Mouse (Mus musculus) limb, embryonic 11.5 days (tissue): ENCODE data around the gene Ndel1. TPM values are rescaled to one million over a fixed set of nuclear protein-coding genes. Genes with fewer than 3 reads are reported as not detected.
A peak's percentile ranks its signal among the peaks of the same experiment; 100 is the strongest.

Source experiments
- ATAC-seq: fragments of 200-750 bp; cut with Nextera tagmentation; 2 replicates; pipeline ENCODE4 v1.8.0; 2017; ENCODE audit warnings: low read depth; ENCODE audit not compliant: insufficient number of reproducible peaks, low FRiP score, low TSS enrichment
- DNase-seq: peaks from one replicate; pipeline ENCODE4 v3.0.0-alpha.2; 2015; ENCODE audit warnings: low spot score
- H3K27ac ChIP-seq: fragments of 300-500 bp; sonication (generic); replicated peaks from 2 replicates; pipeline ENCODE4 v1.5.1; 2014; ENCODE audit warnings: low read depth, mild to moderate bottlenecking, low read length
- H3K27me3 ChIP-seq: fragments of 300-500 bp; sonication (generic); 2 replicates; pipeline ENCODE4 v1.6.1; 2014; ENCODE audit warnings: mild to moderate bottlenecking, low read length, mixed read lengths; ENCODE audit not compliant: control insufficient read depth, insufficient read depth
- H3K36me3 ChIP-seq: fragments of 300-500 bp; sonication (generic); 2 replicates; pipeline ENCODE4 v1.6.1; 2014; ENCODE audit warnings: mild to moderate bottlenecking, low read length, moderate library complexity, mixed read lengths; ENCODE audit not compliant: control insufficient read depth, insufficient read depth
- H3K4me1 ChIP-seq: fragments of 300-500 bp; sonication (generic); 2 replicates; pipeline ENCODE4 v1.6.1; 2014; ENCODE audit warnings: low read length, mixed read lengths; ENCODE audit not compliant: control insufficient read depth, insufficient read depth
- H3K4me2 ChIP-seq: fragments of 300-500 bp; sonication (generic); 2 replicates; pipeline ENCODE4 v1.6.1; 2014; ENCODE audit warnings: low read depth, mild to moderate bottlenecking, moderate library complexity; ENCODE audit not compliant: severe bottlenecking
- H3K4me3 ChIP-seq: fragments of 300-500 bp; sonication (generic); 2 replicates; pipeline ENCODE4 v1.5.1; 2014; ENCODE audit warnings: low read depth, low read length
- H3K9ac ChIP-seq: fragments of 300-500 bp; sonication (generic); 2 replicates; pipeline ENCODE4 v1.6.1; 2014; ENCODE audit warnings: mild to moderate bottlenecking, low read length
- H3K9me3 ChIP-seq: fragments of 300-500 bp; sonication (generic); 2 replicates; pipeline ENCODE4 v1.6.1; 2016; ENCODE audit warnings: low read length; ENCODE audit not compliant: control insufficient read depth
- WGBS: fragments of 180-500 bp; shearing (Covaris S2); extraction: QIAGEN DNeasy Blood & Tissue Kit; methylation state at CpG from one replicate; pipeline ENCODE4 v1.1.7; 2014; 5-methylcytosine and 5-hydroxymethylcytosine counted together
- polyA plus RNA-seq: library from polyadenylated mRNA; unstranded; fragments of >200 nt; fragmentation: Nextera tagmentation; extraction: Ambion mirVana; gene quantifications from 2 replicates; pipeline ENCODE4 v1.2.1, GENCODE M21; 2014

Ndel1 gene
- polyA plus RNA-seq, 1 experiment from 2014 or later, result 53.2 TPM

- peaks cover 4% of the 10 kb centered on the region for H3K4me1 ChIP-seq
- 85% methylated on average over 6 of the region's 6 CpGs for WGBS
- DNase-seq (no peak), ATAC-seq (no peak)
- no peaks in the 10 kb centered on the region for H3K9me3 ChIP-seq
- H3K9ac ChIP-seq, result no peak overlapping the region
- H3K4me2 ChIP-seq, result no peak overlapping the region
- no peak overlapping the region for H3K27ac ChIP-seq
- peaks cover 9% of the 10 kb centered on the region for H3K36me3 ChIP-seq
- no peak overlapping the region for H3K4me3 ChIP-seq
- no peaks in the 10 kb centered on the region for H3K27me3 ChIP-seq
Observed at GRCm38 (mm10) chr11:68898790-68899189, 27.1 kb upstream of the Ndel1 start.

GRCm38 (mm10) chr11:68897838-68898237 is 26.2 kb upstream of the Ndel1 start:
- H3K9me3 ChIP-seq, result no peaks in the 10 kb centered on the region
- no peak overlapping the region for H3K4me2 ChIP-seq
- H3K36me3 ChIP-seq, result peaks cover 2% of the 10 kb centered on the region; the same call in 1 of the 2 replicates
- no peak overlapping the region for H3K9ac ChIP-seq
- ATAC-seq (no peak), DNase-seq (no peak)
- 71% methylated on average over 6 of the region's 6 CpGs for whole genome bisulfite sequencing
- peaks cover 3% of the 10 kb centered on the region for H3K4me1 ChIP-seq
- no peaks in the 10 kb centered on the region for H3K27me3 ChIP-seq
- H3K27ac ChIP-seq, result no peak overlapping the region
- H3K4me3 ChIP-seq, result no peak overlapping the region

DNA sequence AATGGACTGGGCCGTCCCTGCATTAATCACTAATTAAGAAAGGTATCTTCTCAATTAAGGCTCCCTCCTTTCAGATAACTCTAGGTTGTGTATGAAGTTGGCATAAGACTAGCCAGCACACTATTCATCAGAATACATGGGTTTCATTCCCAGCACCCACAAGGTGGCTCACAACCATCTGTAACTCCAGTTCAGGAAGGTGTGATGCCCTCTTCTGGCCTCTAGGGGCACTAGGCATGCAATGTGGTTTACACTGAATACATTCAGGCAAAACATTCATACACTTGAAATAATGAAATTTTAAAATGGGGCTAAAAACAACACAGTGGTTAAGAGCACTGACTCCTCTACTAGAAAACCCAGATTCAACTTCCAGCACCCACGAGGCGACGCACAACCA is 25.5 kb upstream of the Ndel1 start:
- no peak overlapping the region for H3K27ac ChIP-seq
- H3K36me3 ChIP-seq, result no peaks in the 10 kb centered on the region
- WGBS, result 50% methylated on average over 4 of the region's 4 CpGs
- ATAC-seq, result no peak
- no peak overlapping the region for H3K9ac ChIP-seq
- H3K4me1 ChIP-seq, result no peaks in the 10 kb centered on the region
- no peak overlapping the region for H3K4me3 ChIP-seq
- no peaks in the 10 kb centered on the region for H3K9me3 ChIP-seq
- H3K27me3 ChIP-seq, result no peaks in the 10 kb centered on the region
- H3K4me2 ChIP-seq, result no peak overlapping the region
- DNase-seq, result no peak

- no peaks in the 10 kb centered on the region for H3K27me3 ChIP-seq
- H3K9me3 ChIP-seq, result no peaks in the 10 kb centered on the region
- DNase-seq (no peak), ATAC-seq (no peak)
- no peaks in the 10 kb centered on the region for H3K36me3 ChIP-seq
- 95% methylated on average over 5 of the region's 5 CpGs for WGBS
- no peak overlapping the region for H3K4me3 ChIP-seq
- no peak overlapping the region for H3K27ac ChIP-seq
- no peak overlapping the region for H3K9ac ChIP-seq
- H3K4me2 ChIP-seq, result no peak overlapping the region
- H3K4me1 ChIP-seq, result no peaks in the 10 kb centered on the region
Observed at GRCm38 (mm10) chr11:68896247-68896646, 24.6 kb upstream of the Ndel1 start.

GRCm38 (mm10) chr11:68893911-68894464 is 22.3 kb upstream of the Ndel1 start:
- Histone ChIP-seq H3K4me3 (no peak overlapping the region), H3K36me3 (no peaks in the 10 kb centered on the region), H3K4me2 (no peak overlapping the region), H3K9me3 (no peaks in the 10 kb centered on the region), H3K4me1 (no peaks in the 10 kb centered on the region), H3K27ac (no peak overlapping the region), H3K9ac (no peak overlapping the region; the same call in 1 of the 2 replicates), H3K27me3 (no peaks in the 10 kb centered on the region)
- WGBS, result 74% methylated on average over 12 of the region's 12 CpGs
- DNase-seq (no peak), ATAC-seq (no peak)

GRCm38 (mm10) chr11:68892233-68892832 is 20.7 kb upstream of the Ndel1 start:
- Histone ChIP-seq H3K4me3 (no peak overlapping the region), H3K9ac (peak overlapping the region; percentile 12; the same call in 1 of the 2 replicates)
- no peak for ATAC-seq

GRCm38 (mm10) chr11:68891823-68892222 is 20.2 kb upstream of the Ndel1 start:
- DNase-seq, result no peak
- Histone ChIP-seq H3K36me3 (no peaks in the 10 kb centered on the region), H3K9me3 (no peaks in the 10 kb centered on the region), H3K4me2 (no peak overlapping the region), H3K9ac (no peak overlapping the region), H3K27ac (no peak overlapping the region), H3K4me1 (no peaks in the 10 kb centered on the region), H3K27me3 (no peaks in the 10 kb centered on the region), H3K4me3 (no peak overlapping the region)
- 88% methylated on average over 5 of the region's 5 CpGs for WGBS
- no peak for ATAC-seq

More at GRCm38 (mm10) chr11:68892233-68892832, 20.7 kb upstream of the Ndel1 start:
- no peak overlapping the region for H3K4me2 ChIP-seq
- H3K27me3 ChIP-seq, result no peaks in the 10 kb centered on the region
- no peak for DNase-seq
- no peaks in the 10 kb centered on the region for H3K36me3 ChIP-seq
- H3K9me3 ChIP-seq, result no peaks in the 10 kb centered on the region
- 75% methylated on average over 15 of the region's 15 CpGs for WGBS
- no peaks in the 10 kb centered on the region for H3K4me1 ChIP-seq
- H3K27ac ChIP-seq, result no peak overlapping the region

- DNase-seq, result no peak
- no peaks in the 10 kb centered on the region for H3K36me3 ChIP-seq
- no peaks in the 10 kb centered on the region for H3K4me1 ChIP-seq
- H3K9ac ChIP-seq, result no peak overlapping the region
- H3K9me3 ChIP-seq, result no peaks in the 10 kb centered on the region
- H3K27me3 ChIP-seq, result no peaks in the 10 kb centered on the region
- WGBS, result 51% methylated on average over 2 of the region's 2 CpGs
- H3K27ac ChIP-seq, result no peak overlapping the region
- no peak overlapping the region for H3K4me2 ChIP-seq
- H3K4me3 ChIP-seq, result no peak overlapping the region
- no peak for ATAC-seq
Observed at GRCm38 (mm10) chr11:68890625-68891024, 19.0 kb upstream of the Ndel1 start.

GRCm38 (mm10) chr11:68888653-68889052 is 17.0 kb upstream of the Ndel1 start:
- WGBS, result 69% methylated on average over 2 of the region's 2 CpGs
- no peaks in the 10 kb centered on the region for H3K4me1 ChIP-seq
- H3K4me2 ChIP-seq, result no peak overlapping the region
- ATAC-seq (no peak), DNase-seq (no peak)
- no peak overlapping the region for H3K4me3 ChIP-seq
- H3K9me3 ChIP-seq, result no peaks in the 10 kb centered on the region
- no peak overlapping the region for H3K27ac ChIP-seq
- no peaks in the 10 kb centered on the region for H3K27me3 ChIP-seq
- H3K9ac ChIP-seq, result no peak overlapping the region
- H3K36me3 ChIP-seq, result no peaks in the 10 kb centered on the region
